Mouse (Mus musculus): ENCODE measurements around the gene Spryd3. TPM values are rescaled to one million over a fixed set of nuclear protein-coding genes. Genes with fewer than 3 reads are reported as not detected.

Spryd3 gene
- polyA plus RNA-seq, 1 experiment from 2014 or later, result 19.0 TPM

- WGBS, result 51% methylated on average over 18 of the region's 18 CpGs
- Histone ChIP-seq H3K4me3 (ENCODE audit: low read length) (no peak overlapping the region), H3K9me3 (ENCODE audit: low read length) (no peaks in the 10 kb centered on the region), H3K27ac (ENCODE audit: low read length) (no peak overlapping the region), H3K36me3 (ENCODE audit: insufficient read depth, low read length) (peaks cover 48% of the 10 kb centered on the region), H3K4me1 (ENCODE audit: insufficient read depth, low read length) (peaks cover 65% of the 10 kb centered on the region), H3K27me3 (ENCODE audit: insufficient read depth, low read length) (no peaks in the 10 kb centered on the region), H3K4me2 (replicated peaks; ENCODE audit: low read depth, low read length) (no peak overlapping the region), H3K9ac (replicated peaks; ENCODE audit: low read length) (0 out of 2 replicates have a peak overlapping the region, but pooled peaks have one; percentile 27)
- ATAC-seq (ENCODE audit: low FRiP score, low TSS enrichment), result no peak
Measured at GRCm38 (mm10) chr15:102108651-102109525, 27.1 kb downstream of the Spryd3 start.

GRCm38 (mm10) chr15:102107689-102108573 lies 28.1 kb downstream of the Spryd3 start:
- H3K4me2 ChIP-seq (replicated peaks; ENCODE audit: low read depth, low read length), result no peak overlapping the region
- 50% methylated on average over 13 of the region's 13 CpGs for WGBS
- no peaks in the 10 kb centered on the region for H3K27me3 ChIP-seq (ENCODE audit: insufficient read depth, low read length)
- ATAC-seq (ENCODE audit: low FRiP score, low TSS enrichment), result no peak
- no peak overlapping the region for H3K27ac ChIP-seq (ENCODE audit: low read length)
- H3K4me1 ChIP-seq (ENCODE audit: insufficient read depth, low read length), result peaks cover 74% of the 10 kb centered on the region
- H3K4me3 ChIP-seq (ENCODE audit: low read length), result no peak overlapping the region
- H3K9me3 ChIP-seq (ENCODE audit: low read length), result no peaks in the 10 kb centered on the region
- no peak overlapping the region for H3K9ac ChIP-seq (replicated peaks; ENCODE audit: low read length)
- peaks cover 41% of the 10 kb centered on the region for H3K36me3 ChIP-seq (ENCODE audit: insufficient read depth, low read length)

GRCm38 (mm10) chr15:102106754-102107456 lies 29.1 kb downstream of the Spryd3 start:
- H3K9me3 ChIP-seq (ENCODE audit: low read length), result no peaks in the 10 kb centered on the region
- H3K4me1 ChIP-seq (ENCODE audit: insufficient read depth, low read length), result peaks cover 84% of the 10 kb centered on the region
- peak overlapping the region; percentile 50 for H3K4me2 ChIP-seq (replicated peaks; ENCODE audit: low read depth, low read length)
- no peak overlapping the region for H3K27ac ChIP-seq (ENCODE audit: low read length)
- H3K36me3 ChIP-seq (ENCODE audit: insufficient read depth, low read length), result peaks cover 37% of the 10 kb centered on the region
- H3K27me3 ChIP-seq (ENCODE audit: insufficient read depth, low read length), result no peaks in the 10 kb centered on the region
- WGBS, result 27% methylated on average over 38 of the region's 38 CpGs
- ATAC-seq (ENCODE audit: low FRiP score, low TSS enrichment), result no peak
- peak overlapping the region; percentile 39; the same call in 1 of the 2 replicates for H3K9ac ChIP-seq (replicated peaks; ENCODE audit: low read length)
- H3K4me3 ChIP-seq (ENCODE audit: low read length), result peak overlapping the region; percentile 29

GRCm38 (mm10) chr15:102105764-102106730 lies 30.0 kb downstream of the Spryd3 start:
- peak overlapping the region; percentile 29 for H3K4me3 ChIP-seq (ENCODE audit: low read length)
- WGBS, result 24% methylated on average over 18 of the region's 18 CpGs
- H3K9ac ChIP-seq (replicated peaks; ENCODE audit: low read length), result peak overlapping the region; percentile 2; the same call in 1 of the 2 replicates
- no peaks in the 10 kb centered on the region for H3K27me3 ChIP-seq (ENCODE audit: insufficient read depth, low read length)
- peaks cover 89% of the 10 kb centered on the region for H3K4me1 ChIP-seq (ENCODE audit: insufficient read depth, low read length)
- ATAC-seq (ENCODE audit: low FRiP score, low TSS enrichment), result no peak
- H3K36me3 ChIP-seq (ENCODE audit: insufficient read depth, low read length), result peaks cover 30% of the 10 kb centered on the region
- H3K27ac ChIP-seq (ENCODE audit: low read length), result 0 out of 2 replicates have a peak overlapping the region, but pooled peaks have one; percentile 8
- no peaks in the 10 kb centered on the region for H3K9me3 ChIP-seq (ENCODE audit: low read length)
- peak overlapping the region; percentile 50 for H3K4me2 ChIP-seq (replicated peaks; ENCODE audit: low read depth, low read length)

GRCm38 (mm10) chr15:102105360-102105759 lies 30.7 kb downstream of the Spryd3 start:
- WGBS, result 23% methylated on average over 5 of the region's 5 CpGs
- ATAC-seq (ENCODE audit: low FRiP score, low TSS enrichment), result no peak
- H3K9me3 ChIP-seq (ENCODE audit: low read length), result no peaks in the 10 kb centered on the region
- 0 out of 2 replicates have a peak overlapping the region, but pooled peaks have one; percentile 29 for H3K9ac ChIP-seq (replicated peaks; ENCODE audit: low read length)
- H3K4me1 ChIP-seq (ENCODE audit: insufficient read depth, low read length), result peaks cover 88% of the 10 kb centered on the region
- peak overlapping the region; percentile 50 for H3K4me2 ChIP-seq (replicated peaks; ENCODE audit: low read depth, low read length)
- peaks cover 24% of the 10 kb centered on the region for H3K36me3 ChIP-seq (ENCODE audit: insufficient read depth, low read length)
- peak overlapping the region; percentile 56; the same call in 1 of the 2 replicates for H3K27ac ChIP-seq (ENCODE audit: low read length)
- H3K4me3 ChIP-seq (ENCODE audit: low read length), result peak overlapping the region; percentile 14; the same call in 1 of the 2 replicates
- no peaks in the 10 kb centered on the region for H3K27me3 ChIP-seq (ENCODE audit: insufficient read depth, low read length)

GRCm38 (mm10) chr15:102103947-102104555 lies 32.0 kb downstream of the Spryd3 start:
- peak overlapping the region; percentile 91 for H3K4me2 ChIP-seq (replicated peaks; ENCODE audit: low read depth, low read length)
- ATAC-seq (ENCODE audit: low FRiP score, low TSS enrichment), result peak; percentile 1; the same call in 1 of the 2 replicates
- peak overlapping the region; percentile 99 for H3K27ac ChIP-seq (ENCODE audit: low read length)
- H3K36me3 ChIP-seq (ENCODE audit: insufficient read depth, low read length), result peaks cover 12% of the 10 kb centered on the region
- peaks cover 89% of the 10 kb centered on the region for H3K4me1 ChIP-seq (ENCODE audit: insufficient read depth, low read length)
- H3K9ac ChIP-seq (replicated peaks; ENCODE audit: low read length), result peak overlapping the region; percentile 82
- H3K4me3 ChIP-seq (ENCODE audit: low read length), result peak overlapping the region; percentile 56
- no peaks in the 10 kb centered on the region for H3K9me3 ChIP-seq (ENCODE audit: low read length)
- no peaks in the 10 kb centered on the region for H3K27me3 ChIP-seq (ENCODE audit: insufficient read depth, low read length)
- WGBS, result 8% methylated on average over 12 of the region's 12 CpGs

- Histone ChIP-seq H3K4me2 (replicated peaks; ENCODE audit: low read depth, low read length) (peak overlapping the region; percentile 91), H3K9me3 (ENCODE audit: low read length) (no peaks in the 10 kb centered on the region), H3K36me3 (ENCODE audit: insufficient read depth, low read length) (peaks cover 11% of the 10 kb centered on the region), H3K9ac (replicated peaks; ENCODE audit: low read length) (peak overlapping the region; percentile 82), H3K4me3 (ENCODE audit: low read length) (peak overlapping the region; percentile 56), H3K27ac (ENCODE audit: low read length) (peak overlapping the region; percentile 99), H3K4me1 (ENCODE audit: insufficient read depth, low read length) (peaks cover 87% of the 10 kb centered on the region), H3K27me3 (ENCODE audit: insufficient read depth, low read length) (no peaks in the 10 kb centered on the region)
- 2% methylated on average over 14 of the region's 14 CpGs for WGBS
- peak; percentile 13 for ATAC-seq (ENCODE audit: low FRiP score, low TSS enrichment)
Measured at GRCm38 (mm10) chr15:102103371-102103946, 32.6 kb downstream of the Spryd3 start.

- no peaks in the 10 kb centered on the region for H3K9me3 ChIP-seq (ENCODE audit: low read length)
- H3K27me3 ChIP-seq (ENCODE audit: insufficient read depth, low read length), result no peaks in the 10 kb centered on the region
- peaks cover 13% of the 10 kb centered on the region for H3K36me3 ChIP-seq (ENCODE audit: insufficient read depth, low read length)
- H3K4me2 ChIP-seq (replicated peaks; ENCODE audit: low read depth, low read length), result peak overlapping the region; percentile 91
- peak overlapping the region; percentile 99 for H3K27ac ChIP-seq (ENCODE audit: low read length)
- peaks cover 93% of the 10 kb centered on the region for H3K4me1 ChIP-seq (ENCODE audit: insufficient read depth, low read length)
- WGBS, result 3% methylated on average over 6 of the region's 6 CpGs
- peak overlapping the region; percentile 56 for H3K4me3 ChIP-seq (ENCODE audit: low read length)
- H3K9ac ChIP-seq (replicated peaks; ENCODE audit: low read length), result peak overlapping the region; percentile 82
- peak; percentile 26 for ATAC-seq (ENCODE audit: low FRiP score, low TSS enrichment)
Measured at GRCm38 (mm10) chr15:102102548-102103121, 33.4 kb downstream of the Spryd3 start.
